Mouse (Mus musculus) gastrocnemius, adult 2 months (tissue): ENCODE results near the gene Slc44a2. TPM values are rescaled to one million over a fixed set of nuclear protein-coding genes. Genes with fewer than 3 reads are reported as not detected.

Source experiments
- DNase-seq: peaks from one replicate; pipeline ENCODE4 v3.0.0; 2022
- H3K27ac ChIP-seq: fragments of 200-600 bp; 2 replicates; pipeline ENCODE4 v1.8.1; 2022; ENCODE audit warnings: mild to moderate bottlenecking
- H3K4me3 ChIP-seq: fragments of 200-600 bp; 2 replicates; pipeline ENCODE4 v1.8.1; 2022; ENCODE audit warnings: mild to moderate bottlenecking, moderate library complexity
- CTCF ChIP-seq: fragments of 200-600 bp; IDR thresholded peaks from 2 replicates; pipeline ENCODE4 v1.8.1; 2022; ENCODE audit warnings: antibody characterized with exemption, mild to moderate bottlenecking, moderate library complexity
- intact Hi-C: fragments of 180-260 bp; cut with DNase I; formaldehyde crosslinking; loops from one replicate; pipeline ENCODE4 v1.15.1; 2025
- long read RNA-seq, 2 experiments: library from polyadenylated mRNA; stranded (forward); transcript quantifications; one replicate each; pipeline ENCODE4 v2.0.0; 2021
- total RNA-seq, 2 experiments: library from RNA; stranded (reverse); gene quantifications; 2 replicates each; pipeline ENCODE4 v1.2.3; 2021

The Slc44a2 gene
- total RNA-seq: 100 to 1,000 TPM; 168 to 178 TPM
- long read RNA-seq, experiment 1, transcript Slc44a2-210 (22 exons, 3,478 nt): minor isoform, 34 of 698 reads
- long read RNA-seq, experiment 1, transcript Slc44a2-201 (22 exons, 3,456 nt): major isoform, 274 of 698 reads
- long read RNA-seq, experiment 1, partial matches to known transcripts: 25 of 698 reads
- long read RNA-seq, experiment 1, other reads (novel, unspliced or antisense): 365 of 698 reads
- long read RNA-seq, experiment 2, transcript Slc44a2-201 (22 exons, 3,456 nt): major isoform, 211 of 545 reads
- long read RNA-seq, experiment 2, transcript Slc44a2-210 (22 exons, 3,478 nt): minor isoform, 30 of 545 reads
- long read RNA-seq, experiment 2, partial matches to known transcripts: 27 of 545 reads
- long read RNA-seq, experiment 2, other reads (novel, unspliced or antisense): 277 of 545 reads

- peak within 1 kb of the TSS; percentile 90 for H3K4me3 ChIP-seq
- intact Hi-C loops: loop anchor here (2.0 kb wide), 1 partner anchor 16 kb away; no protein-coding TSS in a partner anchor
- DNase-seq: peak; percentile 92
- no peak for TF ChIP-seq CTCF
- H3K27ac ChIP-seq: peak within 1 kb of the TSS; percentile 92
Observed at GRCm38 (mm10) chr9:21320619-21321512, at the start of gene Slc44a2. Slc44a2 (plus strand) TSS chr9:21320698.

DNA sequence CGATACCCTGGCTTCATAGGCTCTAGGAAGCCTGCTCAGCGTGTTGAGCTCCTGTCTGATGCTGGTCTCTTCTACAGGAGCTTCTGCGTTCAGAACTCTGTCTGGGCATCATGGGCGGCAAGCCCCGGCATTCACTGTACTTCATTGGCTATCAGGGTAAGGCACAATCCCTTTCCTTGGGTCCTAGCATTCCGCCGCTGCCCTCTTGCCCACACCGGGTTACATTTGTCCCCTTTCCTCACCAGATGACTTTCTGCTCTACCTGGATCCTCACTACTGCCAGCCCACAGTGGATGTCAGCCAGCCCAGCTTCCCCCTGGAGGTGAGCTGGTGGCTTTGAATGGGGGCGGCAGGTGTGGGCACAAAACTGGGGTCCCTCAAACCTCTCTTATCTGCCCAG is 48.1 kb upstream of the Slc44a2 start:
- intact Hi-C loops: no loop called here
- DNase-seq: no peak
- Histone ChIP-seq H3K27ac (no peak overlapping the region), H3K4me3 (no peak overlapping the region)
- no peak for TF ChIP-seq CTCF

DNA sequence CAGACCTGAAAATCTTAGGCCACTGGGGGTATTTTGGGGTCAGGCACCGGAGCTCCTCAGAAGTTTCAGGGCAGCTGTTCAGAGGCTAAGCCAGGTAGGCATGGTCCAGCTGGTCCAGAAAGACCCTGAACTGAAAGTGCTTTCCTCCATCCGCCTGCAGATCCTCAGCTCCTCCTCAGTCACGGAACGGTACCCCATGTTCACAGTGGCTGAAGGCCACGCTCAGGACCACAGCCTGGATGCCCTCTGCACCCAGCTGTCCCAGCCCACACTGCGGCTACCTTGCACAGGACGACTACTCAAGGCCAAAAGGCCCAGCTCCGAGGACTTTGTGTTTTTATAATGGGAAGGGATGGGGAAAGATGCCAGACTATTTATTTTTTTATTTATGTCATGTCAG is 47.4 kb upstream of the Slc44a2 start:
- no peak overlapping the region for H3K27ac ChIP-seq

GRCm38 (mm10) chr9:21273520-21274228 is 46.8 kb upstream of the Slc44a2 start:
- Histone ChIP-seq H3K27ac (no peak overlapping the region), H3K4me3 (no peak overlapping the region)
- intact Hi-C loops: no loop called here
- no peak for DNase-seq
- TF ChIP-seq CTCF: no peak

More for the DNA sequence above, 47.4 kb upstream of the Slc44a2 start:
- DNase-seq: no peak
- intact Hi-C loops: no loop called here
- TF ChIP-seq CTCF: no peak
- H3K4me3 ChIP-seq: no peak overlapping the region

DNA sequence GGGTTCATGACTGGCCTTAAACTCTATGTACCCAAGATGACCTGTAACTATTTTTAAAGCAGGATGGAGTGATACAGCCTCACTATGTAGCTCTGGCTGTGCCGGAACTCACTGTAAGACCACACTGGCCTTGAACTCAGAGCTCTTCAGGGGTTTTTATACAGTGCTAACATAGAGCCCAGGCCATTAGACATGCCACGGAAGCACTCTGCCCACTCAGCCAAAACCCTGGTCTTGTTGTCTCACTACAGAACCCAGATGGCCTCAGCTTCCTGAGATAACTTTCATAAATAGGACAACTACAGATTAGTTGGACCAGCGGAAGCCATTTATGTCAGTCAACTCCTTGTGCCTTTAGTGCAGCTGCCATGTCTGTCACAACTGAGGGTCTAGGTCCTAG is 46.2 kb upstream of the Slc44a2 start:
- H3K27ac ChIP-seq: no peak overlapping the region
- DNase-seq: no peak
- intact Hi-C loops: no loop called here
- no peak for TF ChIP-seq CTCF
- H3K4me3 ChIP-seq: no peak overlapping the region

DNA sequence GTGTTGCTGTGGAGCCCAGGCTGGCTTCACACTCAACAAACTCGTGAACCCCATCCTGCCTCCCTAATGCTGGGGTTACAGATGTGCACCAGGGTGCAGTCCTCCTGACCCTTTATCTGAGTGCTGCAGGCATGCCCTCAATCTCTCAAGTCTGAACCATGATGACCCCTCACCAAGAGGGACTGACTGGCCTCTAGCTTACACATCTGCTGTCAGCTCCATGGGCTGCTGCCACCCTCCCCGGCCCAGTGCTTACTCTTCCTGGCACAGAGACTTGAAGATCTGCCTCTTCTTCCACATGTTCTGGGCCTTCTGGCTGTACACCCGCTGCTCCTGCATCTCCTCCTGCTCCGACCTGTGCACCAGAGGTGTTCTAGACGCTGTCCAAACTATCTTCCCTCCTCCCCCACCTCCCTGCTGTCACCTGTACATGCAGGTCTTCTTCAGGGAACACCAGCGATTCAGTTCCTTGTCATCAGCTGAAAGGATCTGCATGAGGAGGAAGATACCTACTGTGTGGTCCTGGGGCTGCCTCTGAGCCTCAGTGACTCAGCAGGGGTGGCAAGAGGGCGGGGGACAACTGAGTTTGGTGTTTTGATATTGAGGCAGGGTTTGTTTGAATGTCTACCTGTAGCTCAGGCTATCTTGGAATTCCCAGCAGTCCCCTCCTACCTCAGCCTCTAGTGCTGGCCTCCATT is 45.3 kb upstream of the Slc44a2 start:
- TF ChIP-seq CTCF: no peak
- DNase-seq: no peak
- Histone ChIP-seq H3K27ac (no peak overlapping the region), H3K4me3 (no peak overlapping the region)
- intact Hi-C loops: no loop called here

- TF ChIP-seq CTCF: no peak
- Histone ChIP-seq H3K4me3 (no peak overlapping the region), H3K27ac (no peak overlapping the region)
- intact Hi-C loops: no loop called here
- no peak for DNase-seq
Observed at GRCm38 (mm10) chr9:21275727-21276126, 44.8 kb upstream of the Slc44a2 start.

DNA sequence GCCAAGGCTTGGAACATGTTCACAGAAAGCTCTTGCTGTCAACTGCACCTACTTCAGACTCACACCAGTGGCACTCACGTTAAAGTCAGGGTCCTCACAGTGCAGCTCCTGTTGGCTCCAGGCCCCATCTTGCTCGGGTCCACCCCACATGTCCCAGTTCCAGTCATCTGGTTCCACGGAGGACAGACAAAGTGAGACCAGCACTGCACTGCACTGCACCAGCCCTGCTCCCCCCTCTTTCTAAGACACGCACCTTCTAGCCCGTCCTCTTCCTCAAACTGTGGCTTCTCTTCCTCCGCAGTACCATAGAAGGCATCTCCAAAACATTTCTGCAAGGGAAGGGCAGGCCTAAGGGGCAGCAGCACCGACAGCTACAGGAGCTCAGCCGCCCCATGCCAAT is 44.2 kb upstream of the Slc44a2 start:
- DNase-seq: no peak

DNA sequence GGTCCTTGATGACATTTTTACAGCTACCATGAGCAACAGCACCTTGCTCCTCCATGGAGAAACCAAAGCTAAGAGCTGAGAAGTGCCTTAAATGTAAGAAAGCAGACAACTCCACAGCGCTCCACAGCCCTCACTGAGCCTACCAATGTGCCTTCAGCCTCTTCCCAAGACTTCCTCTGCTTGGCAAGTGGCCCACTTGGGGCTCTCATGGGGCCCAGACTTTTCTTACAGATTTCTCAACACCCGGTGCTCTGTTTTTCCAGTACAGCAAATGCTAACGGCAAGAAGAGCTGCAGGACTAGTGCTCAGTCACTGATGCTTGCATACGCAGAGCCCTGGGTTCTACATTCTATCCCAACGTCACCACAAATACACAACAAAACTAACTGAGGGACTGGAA is 42.7 kb upstream of the Slc44a2 start:
- TF ChIP-seq CTCF: no peak
- intact Hi-C loops: no loop called here
- DNase-seq: peak; percentile 43
- no peak overlapping the region for H3K27ac ChIP-seq
- no peak overlapping the region for H3K4me3 ChIP-seq

More for the DNA sequence above, 44.2 kb upstream of the Slc44a2 start:
- no peak for TF ChIP-seq CTCF
- Histone ChIP-seq H3K4me3 (no peak overlapping the region), H3K27ac (no peak overlapping the region)
- intact Hi-C loops: no loop called here

DNA sequence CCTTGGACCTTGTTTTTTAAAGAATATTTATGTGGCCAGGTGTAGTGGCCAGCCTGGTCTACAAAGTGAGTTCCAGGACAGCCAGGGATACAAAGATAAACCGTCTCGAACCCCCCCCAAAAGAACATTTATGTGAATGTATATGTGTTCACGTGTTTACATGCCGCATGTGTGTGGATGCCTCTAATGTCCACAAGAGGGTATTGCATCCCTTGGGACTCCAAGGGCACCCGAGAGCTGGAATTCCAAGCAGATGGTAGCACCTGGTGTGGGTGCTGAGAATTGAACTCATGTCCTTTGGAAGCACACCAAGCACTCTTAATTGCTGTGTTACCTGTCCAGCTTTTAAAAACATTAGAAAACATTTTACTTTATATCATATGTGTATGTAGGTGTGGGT is 36.9 kb upstream of the Slc44a2 start:
- TF ChIP-seq CTCF: no peak
- H3K27ac ChIP-seq: no peak overlapping the region
- intact Hi-C loops: no loop called here

GRCm38 (mm10) chr9:21283994-21284393 is 36.5 kb upstream of the Slc44a2 start:
- intact Hi-C loops: no loop called here
- TF ChIP-seq CTCF: no peak
- no peak for DNase-seq
- Histone ChIP-seq H3K4me3 (no peak overlapping the region), H3K27ac (no peak overlapping the region)

More for the DNA sequence above, 36.9 kb upstream of the Slc44a2 start:
- no peak overlapping the region for H3K4me3 ChIP-seq
- no peak for DNase-seq

GRCm38 (mm10) chr9:21286753-21287152 is 33.7 kb upstream of the Slc44a2 start:
- no peak for TF ChIP-seq CTCF
- intact Hi-C loops: loop anchor here (1.0 kb wide), 1 partner anchor 21 kb away; the partner anchor contains the start of gene Atg4d
- H3K4me3 ChIP-seq: peak overlapping the region; percentile 83
- no peak for DNase-seq
- peak overlapping the region; percentile 97; the same call in 1 of the 2 replicates for H3K27ac ChIP-seq
